Mouse (Mus musculus): ENCODE measurements around the gene Galntl6. TPM values are rescaled to one million over a fixed set of nuclear protein-coding genes. Genes with fewer than 3 reads are reported as not detected.

Gene Galntl6
- polyA plus RNA-seq, 1 experiment from 2014 or later: 0.35 TPM

GRCm38 (mm10) chr8:57890159-57890558 is 1022.3 kb downstream of the Galntl6 start:
- Histone ChIP-seq H3K9me3 (no peaks in the 10 kb centered on the region), H3K9ac (no peak overlapping the region), H3K36me3 (no peaks in the 10 kb centered on the region), H3K4me1 (no peaks in the 10 kb centered on the region), H3K4me3 (no peak overlapping the region), H3K27ac (no peak overlapping the region), H3K27me3 (no peaks in the 10 kb centered on the region), H3K4me2 (no peak overlapping the region)
- 89% methylated on average over 4 of the region's 4 CpGs for WGBS
- no peak for ATAC-seq (ENCODE audit: insufficient number of reproducible peaks, low FRiP score, low TSS enrichment, low read depth)

GRCm38 (mm10) chr8:57888831-57889230 is 1023.6 kb downstream of the Galntl6 start:
- Histone ChIP-seq H3K27me3 (no peaks in the 10 kb centered on the region), H3K27ac (no peak overlapping the region), H3K9me3 (no peaks in the 10 kb centered on the region), H3K4me1 (no peaks in the 10 kb centered on the region), H3K4me2 (no peak overlapping the region), H3K36me3 (no peaks in the 10 kb centered on the region), H3K9ac (no peak overlapping the region), H3K4me3 (no peak overlapping the region)
- no peak for ATAC-seq (ENCODE audit: insufficient number of reproducible peaks, low FRiP score, low TSS enrichment, low read depth)

GRCm38 (mm10) chr8:57879452-57879851 is 1033.0 kb downstream of the Galntl6 start:
- Histone ChIP-seq H3K4me3 (no peak overlapping the region), H3K4me2 (no peak overlapping the region), H3K4me1 (no peaks in the 10 kb centered on the region), H3K27ac (no peak overlapping the region), H3K27me3 (no peaks in the 10 kb centered on the region), H3K9ac (no peak overlapping the region), H3K36me3 (no peaks in the 10 kb centered on the region), H3K9me3 (no peaks in the 10 kb centered on the region)
- 65% methylated on average over 11 of the region's 11 CpGs for WGBS
- no peak for ATAC-seq (ENCODE audit: insufficient number of reproducible peaks, low FRiP score, low TSS enrichment, low read depth)

GRCm38 (mm10) chr8:57849074-57849473 is 1063.4 kb downstream of the Galntl6 start:
- no peak overlapping the region for H3K9ac ChIP-seq
- H3K9me3 ChIP-seq: no peaks in the 10 kb centered on the region
- no peaks in the 10 kb centered on the region for H3K36me3 ChIP-seq
- no peak overlapping the region for H3K4me2 ChIP-seq
- H3K4me1 ChIP-seq: 0 out of 2 replicates have a peak, but pooled peaks cover 3% of the 10 kb centered on the region
- ATAC-seq (ENCODE audit: insufficient number of reproducible peaks, low FRiP score, low TSS enrichment, low read depth): no peak
- no peak overlapping the region for H3K4me3 ChIP-seq
- H3K27ac ChIP-seq: no peak overlapping the region
- H3K27me3 ChIP-seq: no peaks in the 10 kb centered on the region

GRCm38 (mm10) chr8:57843461-57843860 is 1069.0 kb downstream of the Galntl6 start:
- H3K27ac ChIP-seq: no peak overlapping the region
- no peak overlapping the region for H3K4me3 ChIP-seq
- no peak overlapping the region for H3K9ac ChIP-seq
- no peak overlapping the region for H3K4me2 ChIP-seq
- no peaks in the 10 kb centered on the region for H3K4me1 ChIP-seq
- H3K27me3 ChIP-seq: no peaks in the 10 kb centered on the region
- whole genome bisulfite sequencing: 47% methylated on average over 5 of the region's 5 CpGs
- no peak for ATAC-seq (ENCODE audit: insufficient number of reproducible peaks, low FRiP score, low TSS enrichment, low read depth)
- no peaks in the 10 kb centered on the region for H3K36me3 ChIP-seq
- H3K9me3 ChIP-seq: no peaks in the 10 kb centered on the region

GRCm38 (mm10) chr8:57842462-57843391 is 1069.7 kb downstream of the Galntl6 start:
- Histone ChIP-seq H3K36me3 (no peaks in the 10 kb centered on the region), H3K27ac (no peak overlapping the region), H3K27me3 (no peaks in the 10 kb centered on the region), H3K4me3 (no peak overlapping the region), H3K9ac (no peak overlapping the region), H3K9me3 (no peaks in the 10 kb centered on the region), H3K4me1 (no peaks in the 10 kb centered on the region), H3K4me2 (no peak overlapping the region)
- WGBS: 55% methylated on average over 13 of the region's 13 CpGs
- ATAC-seq (ENCODE audit: insufficient number of reproducible peaks, low FRiP score, low TSS enrichment, low read depth): no peak

- ATAC-seq (ENCODE audit: insufficient number of reproducible peaks, low FRiP score, low TSS enrichment, low read depth): no peak
- Histone ChIP-seq H3K9me3 (no peaks in the 10 kb centered on the region), H3K27me3 (no peaks in the 10 kb centered on the region), H3K4me2 (no peak overlapping the region), H3K36me3 (no peaks in the 10 kb centered on the region), H3K27ac (no peak overlapping the region), H3K4me1 (0 out of 2 replicates have a peak, but pooled peaks cover 5% of the 10 kb centered on the region), H3K4me3 (no peak overlapping the region), H3K9ac (no peak overlapping the region)
- 78% methylated on average over 4 of the region's 4 CpGs for WGBS
Measured at GRCm38 (mm10) chr8:57841446-57841845, 1071.0 kb downstream of the Galntl6 start.

GRCm38 (mm10) chr8:57837384-57837783 is 1075.1 kb downstream of the Galntl6 start:
- Histone ChIP-seq H3K27ac (no peak overlapping the region), H3K4me3 (no peak overlapping the region), H3K9me3 (no peaks in the 10 kb centered on the region), H3K9ac (no peak overlapping the region), H3K4me1 (0 out of 2 replicates have a peak, but pooled peaks cover 5% of the 10 kb centered on the region), H3K36me3 (no peaks in the 10 kb centered on the region), H3K27me3 (no peaks in the 10 kb centered on the region), H3K4me2 (peak overlapping the region; percentile 0; the same call in 1 of the 2 replicates)
- WGBS: 40% methylated on average over 8 of the region's 8 CpGs
- no peak for ATAC-seq (ENCODE audit: insufficient number of reproducible peaks, low FRiP score, low TSS enrichment, low read depth)

GRCm38 (mm10) chr8:57836981-57837380 is 1075.5 kb downstream of the Galntl6 start:
- H3K27ac ChIP-seq: no peak overlapping the region
- H3K36me3 ChIP-seq: no peaks in the 10 kb centered on the region
- H3K9ac ChIP-seq: no peak overlapping the region
- H3K27me3 ChIP-seq: no peaks in the 10 kb centered on the region
- H3K9me3 ChIP-seq: no peaks in the 10 kb centered on the region
- WGBS: 35% methylated on average over 11 of the region's 11 CpGs
- no peak for ATAC-seq (ENCODE audit: insufficient number of reproducible peaks, low FRiP score, low TSS enrichment, low read depth)
- no peak overlapping the region for H3K4me3 ChIP-seq
- H3K4me2 ChIP-seq: peak overlapping the region; percentile 0; the same call in 1 of the 2 replicates
- 0 out of 2 replicates have a peak, but pooled peaks cover 5% of the 10 kb centered on the region for H3K4me1 ChIP-seq

- no peak overlapping the region for H3K4me3 ChIP-seq
- no peaks in the 10 kb centered on the region for H3K27me3 ChIP-seq
- H3K9me3 ChIP-seq: no peaks in the 10 kb centered on the region
- H3K9ac ChIP-seq: no peak overlapping the region
- H3K27ac ChIP-seq: no peak overlapping the region
- H3K4me1 ChIP-seq: 0 out of 2 replicates have a peak, but pooled peaks cover 5% of the 10 kb centered on the region
- no peaks in the 10 kb centered on the region for H3K36me3 ChIP-seq
- H3K4me2 ChIP-seq: no peak overlapping the region
- WGBS: 78% methylated on average over 15 of the region's 15 CpGs
- no peak for ATAC-seq (ENCODE audit: insufficient number of reproducible peaks, low FRiP score, low TSS enrichment, low read depth)
Measured at GRCm38 (mm10) chr8:57836201-57836883, 1076.1 kb downstream of the Galntl6 start.

- Histone ChIP-seq H3K36me3 (no peaks in the 10 kb centered on the region), H3K4me3 (no peak overlapping the region), H3K27ac (no peak overlapping the region), H3K27me3 (no peaks in the 10 kb centered on the region), H3K4me1 (no peaks in the 10 kb centered on the region), H3K9me3 (no peaks in the 10 kb centered on the region), H3K4me2 (no peak overlapping the region), H3K9ac (no peak overlapping the region)
- WGBS: 57% methylated on average over 7 of the region's 7 CpGs
- no peak for ATAC-seq (ENCODE audit: insufficient number of reproducible peaks, low FRiP score, low TSS enrichment, low read depth)
Measured at GRCm38 (mm10) chr8:57823151-57823550, 1089.3 kb downstream of the Galntl6 start.

- ATAC-seq (ENCODE audit: insufficient number of reproducible peaks, low FRiP score, low TSS enrichment, low read depth): no peak
- Histone ChIP-seq H3K9ac (no peak overlapping the region), H3K36me3 (no peaks in the 10 kb centered on the region), H3K4me2 (no peak overlapping the region), H3K27ac (no peak overlapping the region), H3K27me3 (no peaks in the 10 kb centered on the region), H3K4me3 (no peak overlapping the region), H3K9me3 (no peaks in the 10 kb centered on the region), H3K4me1 (no peaks in the 10 kb centered on the region)
- 41% methylated on average over 7 of the region's 7 CpGs for WGBS
Measured at GRCm38 (mm10) chr8:57816034-57816433, 1096.4 kb downstream of the Galntl6 start.

All from limb, embryonic 15.5 days (tissue).